Mouse (Mus musculus) liver, embryonic 14.5 days (tissue): ENCODE measurements around the gene Tac2.

ENCODE experiments used
- CTCF ChIP-seq: IDR thresholded peaks from 2 replicates; pipeline ENCODE4 v1.5.1; 2016; ENCODE audit warnings: antibody characterized with exemption, low read depth, control low read depth
- EP300 ChIP-seq: IDR thresholded peaks from 2 replicates; pipeline ENCODE4 v1.6.1; 2016; ENCODE audit warnings: antibody characterized with exemption, low read depth

GRCm38 (mm10) chr10:127708850-127709370, 15.4 kb upstream of the Tac2 start:
- no peak for TF ChIP-seq CTCF
- no peak for TF ChIP-seq EP300
